ENCODE assay signal across 8 mouse cellular contexts in the genomic region with DNA sequence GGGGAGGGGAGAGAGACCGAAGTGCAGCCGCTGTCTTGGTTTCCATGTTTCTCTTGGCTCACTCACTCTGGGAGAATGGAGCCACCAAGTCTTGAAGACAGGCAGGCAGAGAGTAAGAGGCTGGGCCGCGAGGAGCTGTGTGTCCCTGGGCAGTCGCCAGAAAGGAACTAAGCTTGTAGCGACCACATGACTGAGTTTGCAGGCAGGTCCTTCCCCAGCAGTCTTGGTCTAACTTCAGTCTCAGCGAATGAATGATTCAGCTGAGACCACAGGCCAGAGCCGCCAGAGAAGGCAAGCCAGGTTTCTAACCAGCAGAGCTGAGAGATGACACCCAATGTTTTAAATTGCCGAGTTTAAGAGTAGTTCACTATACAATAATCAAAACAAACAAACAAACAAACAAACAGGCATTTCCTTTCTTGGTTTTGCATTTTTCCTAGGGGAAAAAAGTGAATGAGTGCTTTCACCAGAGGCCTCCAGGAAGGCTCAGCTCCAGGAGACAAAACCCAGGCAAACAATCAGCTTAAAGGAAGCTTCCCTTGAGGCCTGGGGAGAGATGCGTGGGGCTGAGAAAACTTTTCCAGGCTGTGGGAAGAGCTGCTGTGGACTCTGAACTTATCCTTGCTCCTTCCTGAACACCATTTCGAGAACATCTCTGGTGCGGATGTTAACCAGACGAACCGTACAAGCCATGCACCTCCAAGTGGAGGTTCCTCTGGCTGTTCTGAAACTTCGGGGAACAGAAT.
DNase-seq lines count a peak whose midpoint lies in the region; ATAC-seq and TF ChIP-seq lines count a peak whose summit lies in the region.

No protein-coding gene starts in this region.

- no peak for TF ChIP-seq CTCF in left cerebral cortex, adult 2 months (IDR thresholded peaks at IDR 0.05)

- no peaks in the 10 kb centered on the region for H3K36me3 ChIP-seq in forebrain, embryonic 16.5 days (ENCODE audit: control insufficient read depth, insufficient read depth)
- H3K36me3 ChIP-seq in intestine, embryonic 15.5 days, result no peaks in the 10 kb centered on the region

- no peak for ATAC-seq in forebrain, embryonic 16.5 days
- no peak for ATAC-seq in intestine, embryonic 15.5 days
- ATAC-seq in activated CD4-positive, CD25-positive, alpha-beta regulatory T cell, adult 4 months, result no peak

- 71% methylated on average over 15 of the region's 15 CpGs for WGBS in forebrain, embryonic 16.5 days
- 61% methylated on average over 15 of the region's 15 CpGs for WGBS in intestine, embryonic 15.5 days

- no peaks in the 10 kb centered on the region for H3K9me3 ChIP-seq in forebrain, embryonic 16.5 days (ENCODE audit: control insufficient read depth, low read length)
- H3K9me3 ChIP-seq in intestine, embryonic 15.5 days, result no peaks in the 10 kb centered on the region

- H3K27ac ChIP-seq in left cerebral cortex, adult 2 months, result peak overlapping the region; percentile 67
- peak overlapping the region; percentile 29; the same call in 1 of the 2 replicates for H3K27ac ChIP-seq in forebrain, embryonic 16.5 days (ENCODE audit: low read length)
- H3K27ac ChIP-seq in intestine, embryonic 15.5 days, result peak overlapping the region; percentile 38; the same call in 1 of the 2 replicates

- H3K4me2 ChIP-seq in forebrain, embryonic 16.5 days (ENCODE audit: low read length), result no peak overlapping the region
- no peak overlapping the region for H3K4me2 ChIP-seq in intestine, embryonic 15.5 days (replicated peaks)

- peaks cover 23% of the 10 kb centered on the region for H3K4me1 ChIP-seq in forebrain, embryonic 16.5 days (replicated peaks; ENCODE audit: control insufficient read depth, insufficient read depth, low read length)
- peaks cover 26% of the 10 kb centered on the region for H3K4me1 ChIP-seq in intestine, embryonic 15.5 days (replicated peaks)

- peak in 1 of 2 experiments; percentile 17 for DNase-seq in left cerebral cortex, adult 2 months (ENCODE audit: extremely low spot score in 1 of 2, low spot score in 2 of 2)
- no peak for DNase-seq in left cerebral cortex, adult 8-10 months (ENCODE audit: low spot score in 2 of 2)
- DNase-seq in ZHBTc4 (ENCODE audit: low read depth, low spot score), result peak; percentile 32
- DNase-seq in lung, postnatal 10 days, result peak; percentile 71
- no peak for DNase-seq in cerebellum, adult 11-12 months

- H3K27me3 ChIP-seq in forebrain, embryonic 16.5 days (replicated peaks; ENCODE audit: control insufficient read depth, insufficient read depth, low read length), result no peaks in the 10 kb centered on the region
- no peaks in the 10 kb centered on the region for H3K27me3 ChIP-seq in intestine, embryonic 15.5 days (replicated peaks)

- intact Hi-C loops in left cerebral cortex, adult 2 months (cut with DNase I), result no loop called here

- H3K9ac ChIP-seq in forebrain, embryonic 16.5 days (replicated peaks; ENCODE audit: low read depth, low read length), result no peak overlapping the region
- no peak overlapping the region for H3K9ac ChIP-seq in intestine, embryonic 15.5 days

- no peak overlapping the region for H3K4me3 ChIP-seq in left cerebral cortex, adult 2 months
- no peak overlapping the region for H3K4me3 ChIP-seq in forebrain, embryonic 16.5 days (replicated peaks; ENCODE audit: low read length)
- H3K4me3 ChIP-seq in intestine, embryonic 15.5 days (replicated peaks), result no peak overlapping the region

Comparison
In these comparisons a context has a peak if more than half of its experiments do, and no peak if none do; other contexts are left out.
1. DNase-seq: peak in ZHBTc4 (single experiment) and lung, postnatal 10 days (single experiment); none in left cerebral cortex, adult 8-10 months (0 of 2) and cerebellum, adult 11-12 months (single experiment).
2. Peak in every context shown above with its lines, with median percentiles within 50 percentile points of each other: H3K27ac ChIP-seq.